Comparison of ENCODE assay signal across 22 mouse cellular contexts in the genomic region with DNA sequence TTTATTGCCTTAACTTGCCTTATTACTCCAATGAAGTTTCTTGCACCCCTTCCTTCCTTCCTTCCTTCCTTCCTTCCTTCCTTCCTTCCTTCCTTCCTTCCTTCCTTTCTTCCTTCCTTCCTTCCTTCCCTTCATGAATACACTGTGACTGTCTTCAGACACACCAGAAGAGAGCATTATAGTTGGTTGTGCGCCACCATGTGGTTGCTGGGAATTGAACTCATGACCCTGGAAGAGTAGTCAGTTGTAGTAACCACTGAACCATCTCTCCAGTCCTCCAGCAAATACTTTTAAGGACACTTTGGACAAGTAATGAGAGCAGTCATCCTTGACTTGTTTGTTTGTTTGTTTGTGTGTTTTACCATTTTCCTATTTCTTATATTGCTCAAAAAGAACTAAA. TPM values are rescaled to one million over a fixed set of nuclear protein-coding genes. Genes with fewer than 3 reads are reported as not detected.
DNase-seq lines count a peak whose midpoint lies in the region; ATAC-seq and TF ChIP-seq lines count a peak whose summit lies in the region.
"Had no signal": no experiment of that assay in that cellular context is flagged by ENCODE, and none has a peak within 500 bp of the region (broad histone marks: within the 10 kb centered on the region; RNA-seq: fewer than 3 reads in every experiment).

No protein-coding gene starts in this region.

- no peak for DNase-seq in heart, adult 2 months
- no peak for DNase-seq in heart, postnatal 4 days
- DNase-seq in liver, embryonic 14.5 days (ENCODE audit: low read depth in 3 of 3, low spot score in 3 of 3) = no peak
- DNase-seq in 416B (ENCODE audit: low read depth) = peak; percentile 22
- DNase-seq in liver, postnatal 0 days = no peak
- no peak for DNase-seq in lung, postnatal 0 days (ENCODE audit: low spot score)
- DNase-seq: adrenal gland, postnatal 25 days; B cell, adult 2 months; cerebellum, adult 9-11 months; forebrain, postnatal 0 days; gastrocnemius, postnatal 25 days; kidney, adult 2 months; kidney, postnatal 10 days; left cerebral cortex, postnatal 4 days; lung, embryonic 14.5 days; lung, postnatal 36 days had no signal

- H3K9ac ChIP-seq in heart, adult 2 months (ENCODE audit: low read depth, low read length) = no peak overlapping the region
- H3K9ac ChIP-seq in liver, embryonic 14.5 days (replicated peaks) = no peak overlapping the region
- H3K9ac ChIP-seq in liver, embryonic 12.5 days = no peak overlapping the region
- no peak overlapping the region for H3K9ac ChIP-seq in liver, postnatal 0 days (replicated peaks)
- no peak overlapping the region for H3K9ac ChIP-seq in lung, postnatal 0 days (replicated peaks; ENCODE audit: low read depth)
- H3K9ac ChIP-seq: forebrain, postnatal 0 days; hindbrain, embryonic 13.5 days; limb, embryonic 15.5 days; lung, embryonic 14.5 days had no signal

- no peak for TF ChIP-seq EP300 in heart, adult 2 months (IDR thresholded peaks at IDR 0.05; ENCODE audit: insufficient read depth, low read depth, low read length)
- TF ChIP-seq EP300 in liver, embryonic 14.5 days (IDR thresholded peaks at IDR 0.05; ENCODE audit: low read depth) = no peak
- TF ChIP-seq EP300 in liver, postnatal 0 days (IDR thresholded peaks at IDR 0.05; ENCODE audit: low read depth) = no peak
- TF ChIP-seq EP300 in lung, postnatal 0 days (IDR thresholded peaks at IDR 0.05) = no peak

- no peak for TF ChIP-seq POLR2A in heart, adult 2 months (IDR thresholded peaks at IDR 0.05; ENCODE audit: insufficient read depth, low read depth, low read length)

- H3K4me3 ChIP-seq in heart, adult 2 months = no peak overlapping the region
- H3K4me3 ChIP-seq in liver, embryonic 14.5 days (ENCODE audit: insufficient read depth in 1 of 2, low read depth in 2 of 2, low read length in 2 of 2) = no peak overlapping the region
- H3K4me3 ChIP-seq in liver, embryonic 12.5 days = no peak overlapping the region
- H3K4me3 ChIP-seq in liver, postnatal 0 days (ENCODE audit: low read depth, low read length) = no peak overlapping the region
- H3K4me3 ChIP-seq in lung, postnatal 0 days (ENCODE audit: low read depth, low read length) = no peak overlapping the region
- H3K4me3 ChIP-seq: forebrain, embryonic 10.5 days; hindbrain, embryonic 13.5 days; limb, embryonic 15.5 days had no signal

- H3K27me3 ChIP-seq in heart, adult 2 months (ENCODE audit: control insufficient read depth, insufficient read depth, low read length) = no peaks in the 10 kb centered on the region
- H3K27me3 ChIP-seq in liver, embryonic 14.5 days (ENCODE audit: control insufficient read depth, insufficient read depth, low read length) = no peaks in the 10 kb centered on the region
- no peaks in the 10 kb centered on the region for H3K27me3 ChIP-seq in liver, embryonic 12.5 days (replicated peaks)
- H3K27me3 ChIP-seq in liver, postnatal 0 days (ENCODE audit: insufficient read depth, low read length) = no peaks in the 10 kb centered on the region
- H3K27me3 ChIP-seq in lung, postnatal 0 days (replicated peaks; ENCODE audit: insufficient read depth, low read length) = no peaks in the 10 kb centered on the region
- H3K27me3 ChIP-seq: hindbrain, embryonic 13.5 days; limb, embryonic 15.5 days had no signal

- H3K4me2 ChIP-seq in liver, embryonic 14.5 days (ENCODE audit: low read depth) = no peak overlapping the region
- H3K4me2 ChIP-seq in liver, embryonic 12.5 days = no peak overlapping the region
- no peak overlapping the region for H3K4me2 ChIP-seq in liver, postnatal 0 days (ENCODE audit: low read depth, low read length)
- no peak overlapping the region for H3K4me2 ChIP-seq in lung, postnatal 0 days (replicated peaks; ENCODE audit: low read depth, low read length)
- H3K4me2 ChIP-seq: hindbrain, embryonic 13.5 days; limb, embryonic 15.5 days; lung, embryonic 14.5 days had no signal

- 64% methylated on average over 1 of the region's 1 CpGs for whole genome bisulfite sequencing in heart, adult 2 months
- 50% methylated on average over 1 of the region's 1 CpGs for WGBS in liver, embryonic 14.5 days (ENCODE audit: insufficient replicate concordance)
- 42% methylated on average over 1 of the region's 1 CpGs for WGBS in liver, embryonic 12.5 days (ENCODE audit: insufficient replicate concordance)
- 50% methylated on average over 1 of the region's 1 CpGs for WGBS in liver, postnatal 0 days (ENCODE audit: insufficient replicate concordance)
- 30% methylated on average over 1 of the region's 1 CpGs for WGBS in lung, postnatal 0 days

- no peaks in the 10 kb centered on the region for H3K9me3 ChIP-seq in liver, embryonic 14.5 days (ENCODE audit: control insufficient read depth, low read length)
- H3K9me3 ChIP-seq in liver, embryonic 12.5 days (replicated peaks) = no peaks in the 10 kb centered on the region
- no peaks in the 10 kb centered on the region for H3K9me3 ChIP-seq in liver, postnatal 0 days (ENCODE audit: low read length)
- H3K9me3 ChIP-seq in lung, postnatal 0 days (ENCODE audit: low read length) = no peaks in the 10 kb centered on the region
- H3K9me3 ChIP-seq: forebrain, embryonic 10.5 days; hindbrain, embryonic 13.5 days; limb, embryonic 15.5 days had no signal

- H3K79me2 ChIP-seq in heart, adult 2 months (replicated peaks; ENCODE audit: control insufficient read depth, insufficient read depth, low read length) = no peaks in the 10 kb centered on the region

- intact Hi-C loops in heart, adult 2 months (cut with DNase I) = no loop called here

- peaks cover 3% of the 10 kb centered on the region for H3K36me3 ChIP-seq in heart, adult 2 months (ENCODE audit: control insufficient read depth, insufficient read depth, low read length)
- H3K36me3 ChIP-seq in liver, embryonic 14.5 days (replicated peaks; ENCODE audit: control insufficient read depth, insufficient read depth, low read depth) = no peaks in the 10 kb centered on the region
- H3K36me3 ChIP-seq in liver, embryonic 12.5 days = no peaks in the 10 kb centered on the region
- no peaks in the 10 kb centered on the region for H3K36me3 ChIP-seq in liver, postnatal 0 days (replicated peaks; ENCODE audit: insufficient read depth, low read length)
- H3K36me3 ChIP-seq in lung, postnatal 0 days (ENCODE audit: insufficient read depth, low read length) = no peaks in the 10 kb centered on the region
- H3K36me3 ChIP-seq: forebrain, embryonic 10.5 days; hindbrain, embryonic 13.5 days; limb, embryonic 15.5 days had no signal

- H3K4me1 ChIP-seq in heart, adult 2 months (ENCODE audit: control insufficient read depth, insufficient read depth, low read length) = peaks cover 4% of the 10 kb centered on the region
- H3K4me1 ChIP-seq in liver, embryonic 14.5 days (replicated peaks; ENCODE audit: control insufficient read depth in 2 of 2, insufficient read depth in 2 of 2, low read length in 1 of 2) = no peaks in the 10 kb centered on the region
- H3K4me1 ChIP-seq in liver, embryonic 12.5 days = no peaks in the 10 kb centered on the region
- H3K4me1 ChIP-seq in liver, postnatal 0 days (ENCODE audit: insufficient read depth) = no peaks in the 10 kb centered on the region
- no peaks in the 10 kb centered on the region for H3K4me1 ChIP-seq in lung, postnatal 0 days (ENCODE audit: insufficient read depth, low read depth, low read length)
- H3K4me1 ChIP-seq: hindbrain, embryonic 13.5 days had no signal

- no peak for ATAC-seq in liver, embryonic 14.5 days (ENCODE audit: insufficient read depth)
- ATAC-seq in liver, embryonic 12.5 days = no peak
- ATAC-seq in liver, postnatal 0 days = no peak
- no peak for ATAC-seq in activated CD4-positive, CD25-positive, alpha-beta regulatory T cell, adult 4 months
- ATAC-seq in lung, postnatal 0 days = no peak
- ATAC-seq: forebrain, postnatal 0 days; midbrain, embryonic 16.5 days had no signal

- 0 out of 2 replicates have a peak, but pooled peaks have one; percentile 4 for TF ChIP-seq CTCF in heart, adult 2 months (IDR thresholded peaks at IDR 0.05)
- peak; percentile 52; the same call in 1 of the 2 replicates for TF ChIP-seq CTCF in liver, embryonic 14.5 days (IDR thresholded peaks at IDR 0.05; ENCODE audit: low read depth)
- TF ChIP-seq CTCF in liver, postnatal 0 days (IDR thresholded peaks at IDR 0.05; ENCODE audit: low read depth) = peak; percentile 40; the same call in 1 of the 2 replicates
- TF ChIP-seq CTCF in lung, postnatal 0 days (IDR thresholded peaks at IDR 0.05) = no peak

- no peak overlapping the region for H3K27ac ChIP-seq in heart, adult 2 months
- H3K27ac ChIP-seq in liver, embryonic 14.5 days = no peak overlapping the region
- H3K27ac ChIP-seq in liver, embryonic 12.5 days = no peak overlapping the region
- no peak overlapping the region for H3K27ac ChIP-seq in liver, postnatal 0 days (ENCODE audit: low read depth)
- H3K27ac ChIP-seq in lung, postnatal 0 days (ENCODE audit: low read length) = no peak overlapping the region
- H3K27ac ChIP-seq: forebrain, embryonic 10.5 days; hindbrain, embryonic 13.5 days; limb, embryonic 15.5 days had no signal

RNA-seq across cellular contexts. Expression of a gene that starts 38.9 kb away (rescaled TPM):
- total RNA-seq in heart, adult 2 months (2021) = 100 to 1,000 TPM; 115 to 120 TPM
- polyA plus RNA-seq in heart, adult 2 months (2012; rRNA removed) = 89.4 and 117 TPM in 2 replicates
- 100 to 1,000 TPM in 1 of 2 experiments, 10 to 100 TPM in 1; 99.8 to 104 TPM for total RNA-seq in heart, postnatal 4 days (2021)
- 89.7 and 108 TPM in 2 replicates for polyA plus RNA-seq in liver, embryonic 14.5 days (2012; rRNA removed)
- polyA plus RNA-seq in liver, embryonic 14.5 days (2014; fragmentation: Nextera tagmentation; extraction: Ambion mirVana) = 159 and 166 TPM in 2 replicates
- 129 and 134 TPM in 2 replicates for polyA plus RNA-seq in liver, embryonic 12.5 days (2016; fragmentation: Nextera tagmentation; extraction: Ambion mirVana)
- polyA plus RNA-seq in liver, postnatal 0 days (2015; fragmentation: Nextera tagmentation; extraction: Ambion mirVana) = 451 and 487 TPM in 2 replicates
- 10 to 100 TPM; 16.2 to 29.6 TPM for polyA plus RNA-seq in activated CD4-positive, CD25-positive, alpha-beta regulatory T cell, adult 4 months (2017; shearing (Covaris generic))
- 220 and 252 TPM in 2 replicates for polyA plus RNA-seq in lung, postnatal 0 days (2015; fragmentation: Nextera tagmentation; extraction: Ambion mirVana)

RNA-seq across cellular contexts. Expression of a gene that starts 39.6 kb away (rescaled TPM):
- 10 to 100 TPM; 36.0 to 36.3 TPM for total RNA-seq in heart, adult 2 months (2021)
- 7.1 and 12.4 TPM in 2 replicates for polyA plus RNA-seq in heart, adult 2 months (2012; rRNA removed)
- 10 to 100 TPM; 26.2 to 33.0 TPM for total RNA-seq in heart, postnatal 4 days (2021)
- 2.0 and 2.7 TPM in 2 replicates for polyA plus RNA-seq in liver, embryonic 14.5 days (2012; rRNA removed)
- polyA plus RNA-seq in liver, embryonic 14.5 days (2014; fragmentation: Nextera tagmentation; extraction: Ambion mirVana) = 2.1 and 2.4 TPM in 2 replicates
- polyA plus RNA-seq in liver, embryonic 12.5 days (2016; fragmentation: Nextera tagmentation; extraction: Ambion mirVana) = 4.9 and 6.9 TPM in 2 replicates
- 1.4 and 1.8 TPM in 2 replicates for polyA plus RNA-seq in liver, postnatal 0 days (2015; fragmentation: Nextera tagmentation; extraction: Ambion mirVana)
- 1 to 10 TPM; 7.5 to 8.0 TPM for polyA plus RNA-seq in activated CD4-positive, CD25-positive, alpha-beta regulatory T cell, adult 4 months (2017; shearing (Covaris generic))
- polyA plus RNA-seq in lung, postnatal 0 days (2015; fragmentation: Nextera tagmentation; extraction: Ambion mirVana) = 3.6 and 5.3 TPM in 2 replicates
